29 mouse cellular contexts compared by ENCODE assay signal in the genomic region with DNA sequence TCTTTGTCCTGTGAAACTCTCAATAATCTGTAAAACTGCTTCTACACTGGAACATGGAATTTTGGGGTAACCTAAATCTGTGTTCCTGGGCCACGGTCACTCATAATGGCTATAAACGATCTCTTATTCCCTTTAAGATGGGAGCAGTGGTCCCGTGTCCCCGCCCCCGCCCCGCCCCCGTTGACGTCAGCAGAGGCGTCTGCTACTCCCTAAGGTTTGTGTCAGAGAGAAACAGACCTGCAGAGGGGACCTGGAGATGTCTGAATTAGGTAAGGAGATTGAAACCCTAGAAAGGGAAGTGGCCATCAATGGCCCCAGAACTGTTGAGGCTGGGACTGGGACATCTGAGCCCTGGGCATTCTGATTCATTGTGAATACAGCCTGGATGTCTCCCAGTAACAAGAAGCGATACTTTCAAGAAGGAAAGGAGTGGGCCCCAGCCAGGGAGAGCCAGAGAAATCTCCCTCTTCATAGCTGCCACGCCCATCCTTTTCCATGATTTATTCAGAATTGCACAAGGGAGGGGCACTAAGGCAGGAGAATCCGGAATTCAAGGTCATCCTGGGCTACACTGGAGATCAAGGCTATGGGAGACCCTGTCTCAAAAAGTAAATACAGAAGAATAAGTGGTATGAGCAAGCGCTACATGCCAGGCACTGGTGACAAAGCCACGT. TPM values are rescaled to one million over a fixed set of nuclear protein-coding genes. Genes with fewer than 3 reads are reported as not detected.
DNase-seq lines count a peak whose midpoint lies in the region; ATAC-seq and TF ChIP-seq lines count a peak whose summit lies in the region.
"Had no signal": no experiment of that assay in that cellular context is flagged by ENCODE, and none has a peak within 500 bp of the region (broad histone marks: within the 10 kb centered on the region; RNA-seq: fewer than 3 reads in every experiment).

No protein-coding gene starts in this region.

- no peaks in the 10 kb centered on the region for H3K36me3 ChIP-seq in kidney, postnatal 0 days (ENCODE audit: insufficient read depth, low read length)
- H3K36me3 ChIP-seq in embryonic facial prominence, embryonic 13.5 days = no peaks in the 10 kb centered on the region
- no peaks in the 10 kb centered on the region for H3K36me3 ChIP-seq in stomach, postnatal 0 days (ENCODE audit: control insufficient read depth, insufficient read depth, low read length)
- no peaks in the 10 kb centered on the region for H3K36me3 ChIP-seq in liver, embryonic 11.5 days (ENCODE audit: control insufficient read depth, insufficient read depth, low read length)
- H3K36me3 ChIP-seq: G1E; heart, embryonic 10.5 days; limb, embryonic 12.5 days; liver, embryonic 12.5 days; neural tube, embryonic 12.5 days had no signal

- no peak overlapping the region for H3K9ac ChIP-seq in kidney, postnatal 0 days (ENCODE audit: low read depth, low read length)
- H3K9ac ChIP-seq in embryonic facial prominence, embryonic 13.5 days = no peak overlapping the region
- no peak overlapping the region for H3K9ac ChIP-seq in stomach, postnatal 0 days (ENCODE audit: low read length)
- H3K9ac ChIP-seq in liver, embryonic 11.5 days (ENCODE audit: low read depth, low read length) = no peak overlapping the region
- H3K9ac ChIP-seq: forebrain, embryonic 13.5 days; limb, embryonic 12.5 days; liver, embryonic 12.5 days; neural tube, embryonic 12.5 days had no signal

- DNase-seq in kidney, postnatal 0 days (ENCODE audit: low spot score) = peak; percentile 14
- no peak for DNase-seq in kidney, adult 9 months
- DNase-seq in ES-CJ7 (ENCODE audit: low read depth, low spot score) = peak; percentile 94
- peak; percentile 30 for DNase-seq in stomach, postnatal 0 days (ENCODE audit: low spot score)
- no peak for DNase-seq in liver, embryonic 11.5 days (ENCODE audit: low spot score)
- no peak for DNase-seq in layer of hippocampus, postnatal 25 days (ENCODE audit: extremely low spot score in 1 of 2, low spot score in 1 of 2)
- no peak for DNase-seq in cerebellum, adult 11 months
- DNase-seq: adrenal gland, postnatal 25 days; cerebellum, adult 9-11 months; gastrocnemius, adult 2 months; kidney, adult 11 months; kidney, postnatal 10 days; lung, adult 18-20 months; lung, postnatal 4 days; midbrain, embryonic 14.5 days; right cerebral cortex, postnatal 14 days; spleen, adult 18-20 months had no signal

- TF ChIP-seq CTCF in kidney, postnatal 0 days (IDR thresholded peaks at IDR 0.05; ENCODE audit: low read depth) = no peak
- TF ChIP-seq CTCF in stomach, postnatal 0 days (IDR thresholded peaks at IDR 0.05; ENCODE audit: low read depth) = no peak

- WGBS in kidney, postnatal 0 days = 38% methylated on average over 14 of the region's 14 CpGs
- 55% methylated on average over 14 of the region's 14 CpGs for WGBS in embryonic facial prominence, embryonic 13.5 days
- WGBS in stomach, postnatal 0 days = 38% methylated on average over 14 of the region's 14 CpGs
- 48% methylated on average over 14 of the region's 14 CpGs for WGBS in liver, embryonic 11.5 days

- no peaks in the 10 kb centered on the region for H3K27me3 ChIP-seq in kidney, postnatal 0 days (ENCODE audit: insufficient read depth, low read length)
- no peaks in the 10 kb centered on the region for H3K27me3 ChIP-seq in embryonic facial prominence, embryonic 13.5 days
- H3K27me3 ChIP-seq in stomach, postnatal 0 days (ENCODE audit: control insufficient read depth, insufficient read depth, low read length) = no peaks in the 10 kb centered on the region
- no peaks in the 10 kb centered on the region for H3K27me3 ChIP-seq in liver, embryonic 11.5 days (replicated peaks; ENCODE audit: control insufficient read depth, insufficient read depth, low read length)
- H3K27me3 ChIP-seq: limb, embryonic 12.5 days; liver, embryonic 12.5 days; neural tube, embryonic 12.5 days had no signal

- no peak overlapping the region for H3K27ac ChIP-seq in kidney, postnatal 0 days
- 0 out of 2 replicates have a peak overlapping the region, but pooled peaks have one; percentile 11 for H3K27ac ChIP-seq in embryonic facial prominence, embryonic 13.5 days
- H3K27ac ChIP-seq in stomach, postnatal 0 days (replicated peaks) = no peak overlapping the region
- H3K27ac ChIP-seq in liver, embryonic 11.5 days (ENCODE audit: low read depth, low read length) = no peak overlapping the region
- H3K27ac ChIP-seq: forebrain, embryonic 13.5 days; gastrocnemius, adult 2 months; heart, embryonic 10.5 days; limb, embryonic 12.5 days; liver, embryonic 12.5 days; neural tube, embryonic 12.5 days had no signal

- no peak overlapping the region for H3K4me3 ChIP-seq in kidney, postnatal 0 days (replicated peaks; ENCODE audit: low read depth, low read length)
- no peak overlapping the region for H3K4me3 ChIP-seq in embryonic facial prominence, embryonic 13.5 days
- H3K4me3 ChIP-seq in stomach, postnatal 0 days (ENCODE audit: low read depth, low read length) = no peak overlapping the region
- H3K4me3 ChIP-seq in liver, embryonic 11.5 days (ENCODE audit: low read depth, low read length) = no peak overlapping the region
- H3K4me3 ChIP-seq: forebrain, embryonic 13.5 days; gastrocnemius, adult 2 months; heart, embryonic 10.5 days; limb, embryonic 12.5 days; liver, embryonic 12.5 days; neural tube, embryonic 12.5 days had no signal

- peaks cover 7% of the 10 kb centered on the region; the same call in 1 of the 2 replicates for H3K4me1 ChIP-seq in kidney, postnatal 0 days (replicated peaks; ENCODE audit: insufficient read depth, low read length)
- H3K4me1 ChIP-seq in embryonic facial prominence, embryonic 13.5 days = peaks cover 23% of the 10 kb centered on the region
- H3K4me1 ChIP-seq in stomach, postnatal 0 days (replicated peaks; ENCODE audit: control insufficient read depth, insufficient read depth) = no peaks in the 10 kb centered on the region; the same call in 1 of the 2 replicates
- peaks cover 4% of the 10 kb centered on the region for H3K4me1 ChIP-seq in liver, embryonic 11.5 days (replicated peaks; ENCODE audit: control insufficient read depth, insufficient read depth, low read length)
- H3K4me1 ChIP-seq: neural tube, embryonic 12.5 days had no signal

- no peaks in the 10 kb centered on the region for H3K9me3 ChIP-seq in kidney, postnatal 0 days (replicated peaks; ENCODE audit: low read length)
- no peaks in the 10 kb centered on the region for H3K9me3 ChIP-seq in embryonic facial prominence, embryonic 13.5 days
- no peaks in the 10 kb centered on the region for H3K9me3 ChIP-seq in stomach, postnatal 0 days (ENCODE audit: control insufficient read depth, low read length)
- no peaks in the 10 kb centered on the region for H3K9me3 ChIP-seq in liver, embryonic 11.5 days (ENCODE audit: control insufficient read depth, low read length)
- H3K9me3 ChIP-seq: forebrain, embryonic 13.5 days; heart, embryonic 10.5 days; limb, embryonic 12.5 days; liver, embryonic 12.5 days; neural tube, embryonic 12.5 days had no signal

- no peak for ATAC-seq in kidney, postnatal 0 days (replicated peaks; ENCODE audit: low FRiP score, low read depth)
- ATAC-seq in embryonic facial prominence, embryonic 13.5 days (ENCODE audit: insufficient number of reproducible peaks, insufficient read depth, low FRiP score, low TSS enrichment, low read depth) = no peak
- ATAC-seq in stomach, postnatal 0 days (ENCODE audit: low FRiP score, low TSS enrichment) = no peak
- ATAC-seq in liver, embryonic 11.5 days (replicated peaks; ENCODE audit: low FRiP score) = no peak
- ATAC-seq: forebrain, embryonic 13.5 days; hindbrain, embryonic 16.5 days; liver, embryonic 12.5 days had no signal

- TF ChIP-seq EP300 in stomach, postnatal 0 days (optimal IDR thresholded peaks at IDR 0.05) = no peak

- no peak overlapping the region for H3K4me2 ChIP-seq in kidney, postnatal 0 days (ENCODE audit: low read length)
- H3K4me2 ChIP-seq in embryonic facial prominence, embryonic 13.5 days = no peak overlapping the region
- H3K4me2 ChIP-seq in stomach, postnatal 0 days (replicated peaks; ENCODE audit: low read depth) = no peak overlapping the region
- H3K4me2 ChIP-seq in liver, embryonic 11.5 days = no peak overlapping the region
- H3K4me2 ChIP-seq: forebrain, embryonic 13.5 days; limb, embryonic 12.5 days; liver, embryonic 12.5 days; neural tube, embryonic 12.5 days had no signal

RNA-seq across cellular contexts. Expression of a gene that starts 20.0 kb away (rescaled TPM):
- polyA plus RNA-seq in kidney, postnatal 0 days (2015; fragmentation: Nextera tagmentation; extraction: Ambion mirVana) = 2.3 TPM in 2 replicates
- polyA plus RNA-seq in embryonic facial prominence, embryonic 13.5 days (2015; fragmentation: Nextera tagmentation; extraction: Ambion mirVana) = 2.4 and 3.3 TPM in 2 replicates
- polyA plus RNA-seq in stomach, postnatal 0 days (2015; fragmentation: Nextera tagmentation; extraction: Ambion mirVana) = 1.5 and 2.2 TPM in 2 replicates
- polyA plus RNA-seq in liver, embryonic 11.5 days (2014; fragmentation: Nextera tagmentation; extraction: Ambion mirVana) = 0.95 and 1.9 TPM in 2 replicates
- total RNA-seq in layer of hippocampus, postnatal 25 days (2021) = under 1 TPM; 0.79 to 0.92 TPM
- total RNA-seq: common myeloid progenitor, adult 5-6 weeks; granulocyte monocyte progenitor cell, adult 5-6 weeks; hematopoietic stem cell, adult 5-6 weeks; megakaryocyte-erythroid progenitor cell, adult 5-6 weeks had no signal
- polyA plus RNA-seq: G1E had no signal

Comparison
In these comparisons a context has a peak if more than half of its experiments do, and no peak if none do; other contexts are left out.
1. DNase-seq: peak in kidney, postnatal 0 days (single experiment), ES-CJ7 (single experiment) and stomach, postnatal 0 days (single experiment); none in kidney, adult 9 months (single experiment), liver, embryonic 11.5 days (single experiment), layer of hippocampus, postnatal 25 days (0 of 2) and cerebellum, adult 11 months (single experiment).